In genomic region chr15:100158985-100159384, GRCm38 (mm10) we compare ENCODE assay signal across 23 mouse cellular contexts.
"Had no signal": no experiment of that assay in that cellular context is flagged by ENCODE, and none has a peak within 500 bp of the region (broad histone marks: within the 10 kb centered on the region; RNA-seq: fewer than 3 reads in every experiment).

No protein-coding gene starts in this region.

- H3K27me3 ChIP-seq: lung, embryonic 15.5 days; megakaryocyte, embryonic 14.5 days; midbrain, embryonic 12.5 days; neural tube, embryonic 13.5 days; neural tube, embryonic 15.5 days had no signal

- DNase-seq: liver, postnatal 0 days; lung, adult 2 months; lung, postnatal 14 days; lung, postnatal 36 days; midbrain, embryonic 14.5 days; retina, postnatal 1 day; right cerebral cortex, adult 18-20 months; right cerebral cortex, postnatal 25 days; right cerebral cortex, postnatal 4 days; spleen, adult 18-20 months; thymus, adult 18-20 months; thymus, postnatal 14 days; thymus, postnatal 36 days had no signal

- H3K4me3 ChIP-seq: lung, embryonic 15.5 days; megakaryocyte, embryonic 14.5 days; midbrain, embryonic 10.5 days; midbrain, embryonic 12.5 days; myocyte; neural tube, embryonic 13.5 days; neural tube, embryonic 15.5 days had no signal

- ATAC-seq: liver, postnatal 0 days; lung, postnatal 0 days; midbrain, embryonic 16.5 days had no signal

- H3K27ac ChIP-seq: lung, embryonic 15.5 days; macrophage; midbrain, embryonic 10.5 days; midbrain, embryonic 12.5 days; neural tube, embryonic 13.5 days; neural tube, embryonic 15.5 days had no signal

- H3K4me1 ChIP-seq: lung, embryonic 15.5 days; midbrain, embryonic 10.5 days; midbrain, embryonic 12.5 days; neural tube, embryonic 13.5 days; neural tube, embryonic 15.5 days had no signal

- H3K9ac ChIP-seq: liver, postnatal 0 days; lung, embryonic 15.5 days; midbrain, embryonic 12.5 days; neural tube, embryonic 13.5 days; neural tube, embryonic 15.5 days had no signal

- H3K9me3 ChIP-seq: lung, embryonic 15.5 days; megakaryocyte, embryonic 14.5 days; midbrain, embryonic 10.5 days; midbrain, embryonic 12.5 days; neural tube, embryonic 13.5 days; neural tube, embryonic 15.5 days had no signal

- H3K4me2 ChIP-seq: lung, embryonic 15.5 days; midbrain, embryonic 12.5 days; neural tube, embryonic 13.5 days; neural tube, embryonic 15.5 days had no signal
